ENCODE assay signal across 15 mouse cellular contexts in genomic region chr3:135641623-135641915, GRCm38 (mm10). TPM values are rescaled to one million over a fixed set of nuclear protein-coding genes. Genes with fewer than 3 reads are reported as not detected.
DNase-seq lines count a peak whose midpoint lies in the region; ATAC-seq and TF ChIP-seq lines count a peak whose summit lies in the region.
"Had no signal": no experiment of that assay in that cellular context is flagged by ENCODE, and none has a peak within 500 bp of the region (broad histone marks: within the 10 kb centered on the region; RNA-seq: fewer than 3 reads in every experiment).

No protein-coding gene starts in this region.

- H3K27ac ChIP-seq in heart, embryonic 13.5 days (replicated peaks) = peak overlapping the region; percentile 88
- peak overlapping the region; percentile 64 for H3K27ac ChIP-seq in heart, postnatal 0 days (ENCODE audit: low read depth)
- no peak overlapping the region for H3K27ac ChIP-seq in liver, embryonic 16.5 days (ENCODE audit: low read length)
- H3K27ac ChIP-seq in midbrain, embryonic 15.5 days = no peak overlapping the region
- H3K27ac ChIP-seq: embryonic facial prominence, embryonic 12.5 days; forebrain, embryonic 13.5 days had no signal

- peaks cover 43% of the 10 kb centered on the region for H3K4me1 ChIP-seq in heart, embryonic 13.5 days
- peaks cover 29% of the 10 kb centered on the region for H3K4me1 ChIP-seq in heart, postnatal 0 days (ENCODE audit: control insufficient read depth, insufficient read depth)
- peaks cover 15% of the 10 kb centered on the region for H3K4me1 ChIP-seq in liver, embryonic 16.5 days (ENCODE audit: control insufficient read depth, low read depth, low read length)
- no peaks in the 10 kb centered on the region for H3K4me1 ChIP-seq in midbrain, embryonic 15.5 days
- H3K4me1 ChIP-seq: embryonic facial prominence, embryonic 12.5 days; forebrain, embryonic 13.5 days had no signal

- H3K9me3 ChIP-seq in heart, embryonic 13.5 days = no peaks in the 10 kb centered on the region
- H3K9me3 ChIP-seq in heart, postnatal 0 days (replicated peaks; ENCODE audit: control insufficient read depth, low read length) = no peaks in the 10 kb centered on the region
- no peaks in the 10 kb centered on the region for H3K9me3 ChIP-seq in liver, embryonic 16.5 days (replicated peaks; ENCODE audit: control insufficient read depth, low read length)
- no peaks in the 10 kb centered on the region for H3K9me3 ChIP-seq in midbrain, embryonic 15.5 days
- H3K9me3 ChIP-seq: embryonic facial prominence, embryonic 12.5 days; forebrain, embryonic 13.5 days had no signal

- DNase-seq in heart, adult 9 months (ENCODE audit: low spot score in 2 of 2) = no peak
- peak; percentile 49 for DNase-seq in c-Kit-positive CD71-positive TER-119-negative erythroid progenitor cells, embryonic 14.5 days (ENCODE audit: low read depth)
- peak; percentile 57 for DNase-seq in heart, postnatal 0 days (ENCODE audit: low spot score)
- no peak for DNase-seq in cerebellum, adult 8-10 months
- no peak for DNase-seq in left cerebral cortex, postnatal 14 days (ENCODE audit: low spot score in 2 of 2)
- DNase-seq: cerebellum, postnatal 10 days; gastrocnemius, postnatal 25 days; kidney, postnatal 4 days; lung, postnatal 36 days had no signal

- no peak overlapping the region for H3K9ac ChIP-seq in heart, embryonic 13.5 days
- H3K9ac ChIP-seq in heart, postnatal 0 days (replicated peaks; ENCODE audit: low read depth, low read length) = no peak overlapping the region
- no peak overlapping the region for H3K9ac ChIP-seq in liver, embryonic 16.5 days (ENCODE audit: low read depth, low read length)
- H3K9ac ChIP-seq in midbrain, embryonic 15.5 days = no peak overlapping the region
- H3K9ac ChIP-seq: embryonic facial prominence, embryonic 12.5 days; forebrain, embryonic 13.5 days had no signal

- H3K27me3 ChIP-seq in heart, embryonic 13.5 days (replicated peaks) = no peaks in the 10 kb centered on the region
- no peaks in the 10 kb centered on the region for H3K27me3 ChIP-seq in heart, postnatal 0 days (ENCODE audit: control insufficient read depth, insufficient read depth, low read length)
- H3K27me3 ChIP-seq in liver, embryonic 16.5 days (ENCODE audit: control insufficient read depth, insufficient read depth, low read depth, low read length) = no peaks in the 10 kb centered on the region
- no peaks in the 10 kb centered on the region for H3K27me3 ChIP-seq in midbrain, embryonic 15.5 days (replicated peaks)
- H3K27me3 ChIP-seq: embryonic facial prominence, embryonic 12.5 days; forebrain, embryonic 13.5 days had no signal

- no peak for TF ChIP-seq EP300 in heart, postnatal 0 days (IDR thresholded peaks at IDR 0.05; ENCODE audit: low read depth)

- H3K4me2 ChIP-seq in heart, embryonic 13.5 days = peak overlapping the region; percentile 24
- no peak overlapping the region for H3K4me2 ChIP-seq in heart, postnatal 0 days (ENCODE audit: low read depth, low read length)
- H3K4me2 ChIP-seq in liver, embryonic 16.5 days (ENCODE audit: low read depth, low read length) = no peak overlapping the region
- H3K4me2 ChIP-seq in midbrain, embryonic 15.5 days = no peak overlapping the region
- H3K4me2 ChIP-seq: embryonic facial prominence, embryonic 12.5 days; forebrain, embryonic 13.5 days had no signal

- no peak for TF ChIP-seq CTCF in heart, postnatal 0 days (IDR thresholded peaks at IDR 0.05; ENCODE audit: low read depth)

- 2% methylated on average over 4 of the region's 4 CpGs for WGBS in heart, embryonic 13.5 days
- 14% methylated on average over 4 of the region's 4 CpGs for WGBS in heart, postnatal 0 days
- WGBS in liver, embryonic 16.5 days (ENCODE audit: insufficient replicate concordance) = 29% methylated on average over 4 of the region's 4 CpGs
- WGBS in midbrain, embryonic 15.5 days = 84% methylated on average over 4 of the region's 4 CpGs

- no peak overlapping the region for H3K4me3 ChIP-seq in heart, embryonic 13.5 days
- no peak overlapping the region for H3K4me3 ChIP-seq in heart, postnatal 0 days (ENCODE audit: low read depth, low read length)
- no peak overlapping the region for H3K4me3 ChIP-seq in liver, embryonic 16.5 days (ENCODE audit: low read depth, low read length)
- no peak overlapping the region for H3K4me3 ChIP-seq in midbrain, embryonic 15.5 days
- H3K4me3 ChIP-seq: embryonic facial prominence, embryonic 12.5 days; forebrain, embryonic 13.5 days; myocyte had no signal

- H3K36me3 ChIP-seq in heart, embryonic 13.5 days = peaks cover 49% of the 10 kb centered on the region
- H3K36me3 ChIP-seq in heart, postnatal 0 days (replicated peaks; ENCODE audit: control insufficient read depth, insufficient read depth, low read length) = peaks cover 44% of the 10 kb centered on the region
- no peaks in the 10 kb centered on the region; the same call in none of the 2 replicates for H3K36me3 ChIP-seq in liver, embryonic 16.5 days (ENCODE audit: control insufficient read depth, insufficient read depth)
- H3K36me3 ChIP-seq in midbrain, embryonic 15.5 days (replicated peaks) = no peaks in the 10 kb centered on the region

- intact Hi-C loops in left cerebral cortex, postnatal 14 days (cut with DNase I) = no loop called here

- ATAC-seq in heart, embryonic 13.5 days (ENCODE audit: extremely low read depth, insufficient number of reproducible peaks, low FRiP score, low TSS enrichment) = peak; percentile 67
- ATAC-seq in heart, postnatal 0 days (ENCODE audit: insufficient read depth, low read depth) = peak; percentile 82
- peak; percentile 82 for ATAC-seq in liver, embryonic 16.5 days (ENCODE audit: low read depth)
- no peak for ATAC-seq in midbrain, embryonic 15.5 days (replicated peaks)
- ATAC-seq: forebrain, embryonic 13.5 days had no signal

RNA-seq across cellular contexts. Expression of gene Nfkb1, which starts 49.8 kb away (rescaled TPM):
- polyA plus RNA-seq in heart, embryonic 13.5 days (2015; fragmentation: Nextera tagmentation; extraction: Ambion mirVana) = 13.7 and 13.8 TPM in 2 replicates
- total RNA-seq in heart, postnatal 0 days (2014; rRNA removed; ENCODE audit: low replicate concordance) = 51.7 and 61.7 TPM in 2 replicates
- 11.9 and 12.5 TPM in 2 replicates for polyA plus RNA-seq in heart, postnatal 0 days (2015; fragmentation: Nextera tagmentation; extraction: Ambion mirVana)
- 9.6 and 10.7 TPM in 2 replicates for polyA plus RNA-seq in liver, embryonic 16.5 days (2015; fragmentation: Nextera tagmentation; extraction: Ambion mirVana)
- 10 to 100 TPM; 17.2 to 18.1 TPM for total RNA-seq in left cerebral cortex, postnatal 14 days (2021)
- polyA plus RNA-seq in midbrain, embryonic 15.5 days (2015; fragmentation: Nextera tagmentation; extraction: Ambion mirVana) = 7.9 and 8.3 TPM in 2 replicates

Comparison
In these comparisons a context has a peak if more than half of its experiments do, and no peak if none do; other contexts are left out.
1. DNase-seq: peak in c-Kit-positive CD71-positive TER-119-negative erythroid progenitor cells, embryonic 14.5 days (single experiment) and heart, postnatal 0 days (single experiment); none in heart, adult 9 months (0 of 2), cerebellum, adult 8-10 months (single experiment) and left cerebral cortex, postnatal 14 days (0 of 2).
2. H3K27ac ChIP-seq: peak in heart, embryonic 13.5 days (single experiment) and heart, postnatal 0 days (single experiment); none in liver, embryonic 16.5 days (single experiment) and midbrain, embryonic 15.5 days (single experiment).